Mouse (Mus musculus) bone marrow, adult 2 months (tissue): ENCODE results near the gene Naa80. TPM values are rescaled to one million over a fixed set of nuclear protein-coding genes. Genes with fewer than 3 reads are reported as not detected.

Source experiments
- H3K27ac ChIP-seq: fragments of 200-500 bp; 2 replicates; pipeline ENCODE4 v1.5.1; 2012; ENCODE audit warnings: low read depth, mild to moderate bottlenecking, control low read depth, inconsistent platforms, low read length; ENCODE audit not compliant: control insufficient read depth, poor library complexity, insufficient read depth
- H3K4me1 ChIP-seq: fragments of 200-500 bp; 2 replicates; pipeline ENCODE4 v1.6.1; 2011; ENCODE audit warnings: low read length; ENCODE audit not compliant: control insufficient read depth, insufficient read depth
- H3K4me3 ChIP-seq: fragments of 200-500 bp; replicated peaks from 2 replicates; pipeline ENCODE3; 2011; ENCODE audit warnings: mild to moderate bottlenecking, low read depth, low read length, control low read depth; ENCODE audit not compliant: control insufficient read depth
- CTCF ChIP-seq: fragments of 200-500 bp; IDR thresholded peaks from 2 replicates; pipeline ENCODE4 v1.5.1; 2011; ENCODE audit warnings: low read length, control low read depth; ENCODE audit not compliant: control insufficient read depth, insufficient read depth
- POLR2A ChIP-seq: fragments of 200-500 bp; IDR thresholded peaks from 2 replicates; pipeline ENCODE4 v1.6.1; 2011; ENCODE audit warnings: low read depth, mild to moderate bottlenecking, control low read depth, low read length, borderline replicate concordance; ENCODE audit not compliant: control insufficient read depth
- WGBS: fragments of 180-500 bp; shearing (Covaris S2); methylation state at CpG from one replicate; pipeline ENCODE4 v1.1.7; 2018; 5-methylcytosine and 5-hydroxymethylcytosine counted together
- polyA plus RNA-seq: library from polyadenylated mRNA; stranded (reverse); fragments of >200 nt; gene quantifications from 2 replicates; pipeline ENCODE4 v1.2.4, GENCODE M21; 2011; ENCODE audit warnings: low replicate concordance; ENCODE audit not compliant: missing spikeins, insufficient read depth, insufficient read length

Naa80 gene
- polyA plus RNA-seq, 1 experiment, result 34.9 TPM

- 95% methylated on average over 6 of the region's 6 CpGs for WGBS
- Histone ChIP-seq H3K4me3 (no peak overlapping the region), H3K4me1 (no peaks in the 10 kb centered on the region; the same call in 1 of the 2 replicates), H3K27ac (no peak overlapping the region; the same call in 1 of the 2 replicates)
- no peak for TF ChIP-seq POLR2A
- no peak for TF ChIP-seq CTCF
Measured at GRCm38 (mm10) chr9:107618098-107618497, 39.4 kb downstream of the Naa80 start.

GRCm38 (mm10) chr9:107618778-107619545, 40.3 kb downstream of the Naa80 start:
- H3K4me1 ChIP-seq, result no peaks in the 10 kb centered on the region; the same call in 1 of the 2 replicates

GRCm38 (mm10) chr9:107619546-107619879, 40.8 kb downstream of the Naa80 start:
- WGBS, result 85% methylated on average over 13 of the region's 13 CpGs
- peaks cover 2% of the 10 kb centered on the region; the same call in 1 of the 2 replicates for H3K4me1 ChIP-seq
- TF ChIP-seq POLR2A (no peak), CTCF (no peak)
- H3K4me3 ChIP-seq, result no peak overlapping the region
- H3K27ac ChIP-seq, result no peak overlapping the region

More at GRCm38 (mm10) chr9:107618778-107619545, 40.3 kb downstream of the Naa80 start:
- WGBS, result 70% methylated on average over 13 of the region's 13 CpGs
- H3K4me3 ChIP-seq, result no peak overlapping the region
- no peak for TF ChIP-seq POLR2A
- no peak for TF ChIP-seq CTCF
- no peak overlapping the region; the same call in 1 of the 2 replicates for H3K27ac ChIP-seq

DNA sequence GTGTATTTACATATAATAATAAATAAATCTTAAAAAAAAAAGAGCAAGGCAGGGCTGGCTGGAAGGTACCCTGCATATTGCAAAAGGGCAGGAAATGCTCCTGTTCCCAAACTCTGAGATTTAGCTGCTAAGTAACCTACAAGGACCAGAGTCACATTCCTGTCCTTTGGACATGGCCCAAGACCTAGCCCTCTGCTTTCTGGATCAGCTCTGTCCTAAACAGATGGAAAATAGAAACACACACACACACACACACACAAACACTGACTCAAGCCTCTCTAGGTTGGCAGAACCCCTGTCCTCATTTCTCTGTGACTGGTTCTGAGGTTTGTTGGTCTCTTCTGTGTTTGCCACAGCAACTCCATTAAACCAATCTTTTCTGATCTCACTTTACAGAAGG, 42.3 kb downstream of the Naa80 start:
- Histone ChIP-seq H3K27ac (no peak overlapping the region), H3K4me3 (no peak overlapping the region), H3K4me1 (peaks cover 4% of the 10 kb centered on the region; the same call in 1 of the 2 replicates)
- TF ChIP-seq POLR2A (no peak), CTCF (no peak)

- H3K27ac ChIP-seq, result peak overlapping the region; percentile 44
- WGBS, result 17% methylated on average over 5 of the region's 5 CpGs
- TF ChIP-seq CTCF (no peak), POLR2A (no peak)
- H3K4me3 ChIP-seq, result no peak overlapping the region
- peaks cover 14% of the 10 kb centered on the region for H3K4me1 ChIP-seq
Measured at GRCm38 (mm10) chr9:107624539-107624938, 45.9 kb downstream of the Naa80 start.

DNA sequence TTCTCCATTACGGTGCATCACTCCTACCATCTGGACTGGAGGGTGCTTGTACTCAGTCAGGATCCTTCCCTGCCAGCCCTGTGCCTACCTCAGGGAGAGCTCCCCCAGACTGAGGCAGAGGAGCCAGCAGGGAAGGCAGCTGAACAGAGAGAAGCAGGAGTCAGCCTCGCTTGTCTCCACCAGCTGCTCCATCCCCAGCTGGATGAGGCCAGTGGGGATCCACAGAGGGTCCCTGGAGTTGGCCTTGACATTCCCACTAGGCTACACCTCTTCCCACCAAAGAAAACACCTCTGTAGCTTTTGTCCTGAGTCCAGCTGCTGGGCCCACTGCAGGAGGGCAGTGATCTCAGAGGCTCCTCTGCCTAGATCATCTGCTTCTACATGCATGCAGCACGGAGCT, 46.3 kb downstream of the Naa80 start:
- TF ChIP-seq POLR2A, result no peak
- TF ChIP-seq CTCF, result no peak
- WGBS, result 63% methylated on average over 3 of the region's 3 CpGs
- Histone ChIP-seq H3K4me1 (peaks cover 14% of the 10 kb centered on the region), H3K27ac (peak overlapping the region; percentile 44), H3K4me3 (no peak overlapping the region)

DNA sequence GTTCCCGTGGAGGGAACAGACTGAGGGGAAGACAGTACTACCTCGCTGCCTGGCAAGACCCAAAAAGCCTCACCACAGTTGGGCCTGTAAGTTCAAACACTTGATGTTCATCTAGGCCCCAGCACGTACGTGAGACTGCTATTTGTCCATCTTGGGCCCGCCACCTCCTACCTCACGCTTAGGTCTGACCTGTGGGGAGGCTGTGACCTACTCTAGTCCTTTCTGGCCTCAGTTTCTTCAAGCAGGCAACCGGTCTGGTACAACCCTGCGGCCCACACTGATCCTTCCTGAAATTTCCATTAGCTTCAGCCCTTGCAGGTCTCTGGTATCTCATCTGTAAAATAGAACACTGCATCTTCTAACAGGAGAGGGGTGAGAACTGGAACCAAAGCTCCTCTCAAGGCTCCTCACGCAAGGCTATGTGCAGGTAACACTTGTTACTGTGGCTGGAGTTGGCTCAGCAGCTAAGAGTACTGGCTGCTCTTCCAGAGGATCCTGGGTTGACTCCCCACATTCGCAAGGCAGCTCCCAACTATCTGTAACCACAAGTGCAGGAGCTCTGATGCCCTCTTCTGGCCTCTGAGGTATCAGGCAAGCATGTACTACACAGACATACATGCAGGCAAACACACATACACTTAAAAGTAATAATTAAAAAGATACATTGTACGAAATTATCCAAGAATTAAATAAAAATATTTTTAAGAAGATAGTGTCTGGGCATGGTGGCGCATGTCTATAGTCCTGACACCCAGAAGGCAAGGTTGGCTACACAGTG, 46.9 kb downstream of the Naa80 start:
- 81% methylated on average over 12 of the region's 12 CpGs for whole genome bisulfite sequencing
- no peak overlapping the region for H3K4me3 ChIP-seq
- H3K27ac ChIP-seq, result peak overlapping the region; percentile 44
- TF ChIP-seq POLR2A (no peak), CTCF (0 out of 2 replicates have a peak, but pooled peaks have one; percentile 10)
- peaks cover 14% of the 10 kb centered on the region for H3K4me1 ChIP-seq

DNA sequence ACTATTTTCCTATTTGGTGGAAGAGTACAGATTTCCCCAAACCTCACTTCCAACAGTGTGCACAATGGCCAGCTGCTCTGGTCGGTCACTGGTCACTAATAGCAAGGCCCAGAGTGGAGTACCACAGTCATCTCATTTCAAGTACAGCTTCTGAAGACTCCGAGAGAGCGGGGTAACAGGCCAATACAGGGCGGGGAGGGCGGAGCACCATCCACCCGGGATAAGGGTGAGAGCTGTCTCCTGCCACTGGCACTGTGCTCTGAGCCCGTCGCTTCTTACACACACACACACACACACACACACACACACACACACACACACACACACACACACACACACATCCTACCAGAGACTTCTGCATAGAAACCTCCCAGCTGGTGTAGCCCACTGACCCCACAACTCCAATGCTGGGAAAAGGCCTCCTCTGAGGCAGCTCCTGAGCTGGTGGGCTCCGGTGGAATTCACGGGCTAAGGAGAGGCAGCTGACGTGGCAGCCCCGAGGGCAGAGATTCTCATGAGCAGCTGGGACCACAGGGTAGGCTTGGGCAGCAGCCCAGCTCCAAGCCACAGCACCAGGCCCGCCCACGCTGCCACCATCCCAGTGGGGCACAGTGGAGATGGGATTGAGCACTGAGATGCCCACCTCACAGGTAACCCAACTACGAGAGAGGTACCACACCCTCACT, 47.6 kb downstream of the Naa80 start:
- TF ChIP-seq CTCF (no peak), POLR2A (no peak)
- peak overlapping the region; percentile 4 for H3K4me3 ChIP-seq
- peaks cover 14% of the 10 kb centered on the region for H3K4me1 ChIP-seq
- peak overlapping the region; percentile 43 for H3K27ac ChIP-seq
- WGBS, result 46% methylated on average over 15 of the region's 15 CpGs
